Mouse (Mus musculus) forebrain, embryonic 11.5 days (tissue): ENCODE measurements around the gene Poc1b. TPM values are rescaled to one million over a fixed set of nuclear protein-coding genes. Genes with fewer than 3 reads are reported as not detected.
"Not testable (repeated sequence)": the region's sequence is repeated elsewhere in the genome, so short reads cannot be mapped to it uniquely, and the experiment has no call there.

Experiments
- ATAC-seq: fragments of 200-750 bp; cut with Nextera tagmentation; replicated peaks from 2 replicates; pipeline ENCODE4 v1.8.0; 2017; ENCODE audit warnings: moderate TSS enrichment; ENCODE audit not compliant: low FRiP score
- DNase-seq: peaks from one replicate; pipeline ENCODE4 v3.0.0-alpha.2; 2017; ENCODE audit warnings: low spot score
- H3K27ac ChIP-seq: fragments of 300-500 bp; sonication (generic); 2 replicates; pipeline ENCODE4 v1.5.1; 2014; ENCODE audit warnings: low read depth, low read length
- H3K27me3 ChIP-seq: fragments of 300-500 bp; sonication (generic); 2 replicates; pipeline ENCODE4 v1.6.1; 2014; ENCODE audit warnings: mild to moderate bottlenecking, low read length, mixed read lengths; ENCODE audit not compliant: control insufficient read depth, insufficient read depth
- H3K36me3 ChIP-seq: fragments of 300-500 bp; sonication (generic); 2 replicates; pipeline ENCODE4 v1.6.1; 2014; ENCODE audit warnings: mild to moderate bottlenecking, low read length, moderate library complexity, mixed read lengths; ENCODE audit not compliant: control insufficient read depth, insufficient read depth
- H3K4me1 ChIP-seq: fragments of 300-500 bp; sonication (generic); replicated peaks from 2 replicates; pipeline ENCODE4 v1.6.1; 2014; ENCODE audit warnings: low read length, mixed read lengths; ENCODE audit not compliant: control insufficient read depth, insufficient read depth
- H3K4me2 ChIP-seq: fragments of 300-500 bp; sonication (generic); 2 replicates; pipeline ENCODE4 v1.6.1; 2014; ENCODE audit warnings: low read depth, mild to moderate bottlenecking, low read length, moderate library complexity, mixed read lengths; ENCODE audit not compliant: severe bottlenecking
- H3K4me3 ChIP-seq: fragments of 300-500 bp; sonication (generic); 2 replicates; pipeline ENCODE4 v1.5.1; 2014; ENCODE audit warnings: low read depth, low read length
- H3K9ac ChIP-seq: fragments of 300-500 bp; sonication (generic); 2 replicates; pipeline ENCODE4 v1.6.1; 2014; ENCODE audit warnings: low read length
- H3K9me3 ChIP-seq: fragments of 300-500 bp; sonication (generic); 2 replicates; pipeline ENCODE4 v1.6.1; 2016; ENCODE audit warnings: low read length, mixed read lengths; ENCODE audit not compliant: control insufficient read depth
- WGBS: fragments of 180-500 bp; shearing (Covaris S2); extraction: QIAGEN DNeasy Blood & Tissue Kit; methylation state at CpG from one replicate; pipeline ENCODE4 v1.1.7; 2014; 5-methylcytosine and 5-hydroxymethylcytosine counted together
- polyA plus RNA-seq: library from polyadenylated mRNA; unstranded; fragments of >200 nt; fragmentation: Nextera tagmentation; extraction: Ambion mirVana; gene quantifications from 2 replicates; pipeline ENCODE4 v1.2.1, GENCODE M21; 2014

Gene Poc1b
- polyA plus RNA-seq, 1 experiment from 2014 or later: 42.7 TPM

DNA sequence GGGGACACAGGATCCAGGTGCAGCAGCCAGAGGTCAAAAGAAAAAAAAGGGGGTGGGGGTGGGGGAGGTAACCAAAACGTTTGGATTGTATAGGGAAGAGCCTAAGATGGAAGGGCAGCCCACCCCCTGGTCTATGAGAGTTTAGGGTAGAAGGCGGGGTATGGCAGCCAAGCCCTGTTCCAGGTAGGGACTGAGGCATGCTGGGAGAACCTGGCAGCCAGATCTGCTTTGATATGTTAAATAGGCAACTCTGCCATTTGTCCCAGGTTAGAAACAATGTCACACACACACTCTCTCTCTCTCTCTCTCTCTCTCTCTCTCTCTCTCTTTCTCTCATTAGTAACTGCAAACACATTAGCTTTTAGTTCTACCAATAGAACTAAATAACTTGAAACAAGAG is 100.3 kb downstream of the Poc1b start:
- Histone ChIP-seq H3K36me3 (no peaks in the 10 kb centered on the region; the same call in 1 of the 2 replicates), H3K9me3 (no peaks in the 10 kb centered on the region), H3K4me3 (no peak overlapping the region), H3K4me2 (no peak overlapping the region), H3K4me1 (peaks cover 3% of the 10 kb centered on the region; the same call in 1 of the 2 replicates), H3K9ac (no peak overlapping the region), H3K27ac (no peak overlapping the region), H3K27me3 (no peaks in the 10 kb centered on the region)
- DNase-seq: no peak
- no peak for ATAC-seq
- 44% methylated on average over 2 of the region's 2 CpGs for WGBS

DNA sequence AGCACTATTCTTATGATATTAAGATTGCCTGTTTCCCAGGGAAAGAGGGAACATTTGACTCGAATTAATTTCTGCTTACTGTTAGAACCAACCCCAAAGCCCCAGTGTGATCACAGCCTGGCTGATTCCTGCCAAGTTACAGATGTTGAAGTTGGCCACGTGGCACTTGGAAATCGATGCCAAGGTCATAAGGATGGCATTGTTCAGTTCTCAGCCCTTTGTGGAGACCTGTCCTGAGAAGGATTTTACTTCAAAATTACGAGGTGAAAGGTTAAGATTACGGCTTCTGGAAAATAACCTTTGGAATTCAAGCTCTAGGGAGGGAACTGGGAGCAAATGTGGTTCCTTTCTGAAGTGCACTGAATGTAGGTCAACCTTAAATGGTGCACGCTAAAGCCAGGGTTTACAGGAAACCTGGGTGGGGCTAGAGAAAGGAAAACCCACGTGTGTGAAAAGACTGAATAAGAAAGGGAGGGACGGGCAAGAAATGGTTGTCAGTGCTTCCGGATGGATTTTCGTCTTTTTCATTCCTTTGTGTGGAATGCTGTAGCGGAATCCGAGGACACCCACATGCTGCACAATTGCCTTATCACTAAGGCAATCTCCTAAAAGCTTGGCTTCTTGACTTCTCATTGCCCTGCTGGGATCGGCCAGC is 102.4 kb downstream of the Poc1b start:
- ATAC-seq (no peak), DNase-seq (no peak)
- H3K4me2 ChIP-seq: no peak overlapping the region
- H3K4me3 ChIP-seq: no peak overlapping the region
- no peak overlapping the region for H3K9ac ChIP-seq
- H3K9me3 ChIP-seq: no peaks in the 10 kb centered on the region
- no peak overlapping the region for H3K27ac ChIP-seq
- no peaks in the 10 kb centered on the region for H3K27me3 ChIP-seq
- H3K36me3 ChIP-seq: no peaks in the 10 kb centered on the region; the same call in 1 of the 2 replicates
- WGBS: 81% methylated on average over 13 of the region's 13 CpGs
- H3K4me1 ChIP-seq: no peaks in the 10 kb centered on the region

DNA sequence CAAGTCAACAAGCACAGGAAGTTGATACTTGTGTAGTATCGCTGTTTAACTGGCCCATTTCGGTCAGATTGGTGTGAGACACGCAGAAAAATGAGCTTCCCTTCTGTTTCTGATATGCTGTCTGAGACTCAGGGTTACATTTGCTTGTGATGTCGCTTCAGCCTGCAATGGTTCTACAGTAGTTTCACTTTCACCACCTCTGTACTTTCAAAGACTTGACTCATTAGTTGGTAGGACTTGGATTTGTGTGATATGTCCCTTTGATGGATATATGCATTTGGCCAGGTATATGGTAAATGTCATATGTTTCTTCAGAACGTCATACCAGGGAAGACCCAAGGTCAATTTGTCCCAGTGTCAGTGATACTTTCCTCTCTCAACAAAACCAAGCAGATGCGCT is 104.2 kb downstream of the Poc1b start:
- H3K9me3 ChIP-seq: no peaks in the 10 kb centered on the region
- H3K4me1 ChIP-seq: no peaks in the 10 kb centered on the region
- ATAC-seq: no peak
- H3K36me3 ChIP-seq: no peaks in the 10 kb centered on the region; the same call in 1 of the 2 replicates
- no peak overlapping the region for H3K9ac ChIP-seq
- DNase-seq: no peak
- no peak overlapping the region for H3K4me2 ChIP-seq
- WGBS: 95% methylated on average over 6 of the region's 6 CpGs
- no peaks in the 10 kb centered on the region for H3K27me3 ChIP-seq
- H3K4me3 ChIP-seq: no peak overlapping the region
- H3K27ac ChIP-seq: no peak overlapping the region

DNA sequence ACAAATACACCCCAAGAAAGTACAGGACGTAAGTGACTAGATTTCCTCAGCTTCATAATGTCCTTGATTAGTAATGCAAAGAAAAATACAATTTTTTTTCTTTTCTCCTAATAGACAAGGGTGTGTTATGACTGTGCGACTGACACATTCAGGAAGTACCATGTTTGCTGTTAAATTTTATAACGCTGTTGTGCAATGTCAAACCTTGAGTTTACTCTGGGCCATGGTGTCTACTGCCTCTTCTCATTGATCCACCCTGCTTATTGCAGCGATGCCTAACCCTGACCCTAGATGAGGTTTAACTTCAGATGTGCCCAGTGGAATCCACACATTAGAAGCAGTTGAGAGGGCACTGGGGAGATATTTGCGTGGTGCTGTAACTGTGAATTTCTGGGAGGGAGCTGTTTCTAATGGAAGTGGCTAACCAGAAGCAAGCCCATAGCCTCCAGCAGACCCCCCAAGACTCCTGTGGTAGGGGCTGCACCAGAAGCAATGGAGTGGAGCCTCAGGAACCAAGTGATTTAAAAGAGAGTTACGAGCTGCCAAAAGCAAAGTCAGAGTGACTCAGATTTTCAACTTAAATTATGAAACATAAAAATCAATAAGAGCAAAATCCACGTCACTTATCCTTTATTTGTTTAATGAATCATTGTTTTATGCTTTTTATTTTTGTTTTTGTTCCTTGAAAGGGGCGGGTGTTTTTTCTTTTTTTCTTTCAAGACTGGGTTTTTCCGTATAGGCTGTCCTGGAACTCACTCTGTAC is 104.8 kb downstream of the Poc1b start:
- no peaks in the 10 kb centered on the region for H3K4me1 ChIP-seq
- no peak for DNase-seq
- H3K27ac ChIP-seq: no peak overlapping the region
- no peak overlapping the region for H3K4me3 ChIP-seq
- H3K36me3 ChIP-seq: no peaks in the 10 kb centered on the region; the same call in 1 of the 2 replicates
- no peak overlapping the region for H3K4me2 ChIP-seq
- WGBS: 93% methylated on average over 9 of the region's 9 CpGs
- ATAC-seq: no peak
- H3K9me3 ChIP-seq: no peaks in the 10 kb centered on the region
- no peaks in the 10 kb centered on the region for H3K27me3 ChIP-seq
- no peak overlapping the region for H3K9ac ChIP-seq

DNA sequence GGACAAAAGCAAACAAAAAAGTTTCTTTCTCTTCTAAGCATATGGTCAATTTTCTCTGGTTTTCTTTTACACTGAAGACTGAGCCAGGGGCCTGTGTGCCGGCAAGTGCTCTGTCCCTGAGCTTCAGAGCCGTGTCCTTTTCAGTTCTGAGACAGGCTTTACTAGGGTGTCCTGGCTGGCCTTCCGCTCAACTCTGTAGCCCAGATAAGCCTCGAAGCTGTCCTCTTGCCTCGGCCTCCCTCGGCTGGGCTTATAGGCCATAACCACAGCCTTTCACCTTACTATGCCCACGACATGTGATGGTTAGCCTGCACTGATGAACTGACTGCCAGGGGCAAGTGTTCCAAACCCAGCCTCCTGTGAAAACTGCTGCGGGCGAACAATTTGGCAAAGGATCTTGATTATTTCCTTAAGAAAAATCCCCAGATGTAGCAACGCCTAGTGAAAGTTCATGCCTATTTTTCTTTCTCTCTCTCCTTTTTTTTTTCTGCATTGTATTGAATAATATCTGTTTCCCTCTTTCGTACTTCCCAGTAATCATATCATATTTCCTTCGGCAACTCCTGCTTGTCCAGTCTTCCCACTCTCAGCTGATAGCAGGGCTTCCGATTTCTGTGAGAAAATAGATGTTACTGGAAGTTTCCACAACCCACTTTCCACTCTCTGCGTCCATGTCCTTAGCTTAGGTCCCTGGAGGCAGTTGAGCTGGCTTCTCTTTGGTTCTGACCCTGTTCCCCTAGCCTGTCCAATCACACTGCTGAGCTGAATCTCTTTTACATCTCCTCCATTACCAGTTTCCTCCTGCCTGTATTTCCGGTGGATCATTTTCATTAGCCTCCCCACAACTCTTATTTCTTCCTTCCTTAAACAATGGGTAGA is 107.8 kb downstream of the Poc1b start:
- Histone ChIP-seq H3K4me1 (no peaks in the 10 kb centered on the region), H3K27ac (no peak overlapping the region), H3K36me3 (no peaks in the 10 kb centered on the region), H3K4me3 (no peak overlapping the region), H3K9me3 (no peaks in the 10 kb centered on the region), H3K27me3 (no peaks in the 10 kb centered on the region), H3K4me2 (no peak overlapping the region), H3K9ac (no peak overlapping the region)
- 87% methylated on average over 15 of the region's 15 CpGs for WGBS
- ATAC-seq (no peak), DNase-seq (no peak)

DNA sequence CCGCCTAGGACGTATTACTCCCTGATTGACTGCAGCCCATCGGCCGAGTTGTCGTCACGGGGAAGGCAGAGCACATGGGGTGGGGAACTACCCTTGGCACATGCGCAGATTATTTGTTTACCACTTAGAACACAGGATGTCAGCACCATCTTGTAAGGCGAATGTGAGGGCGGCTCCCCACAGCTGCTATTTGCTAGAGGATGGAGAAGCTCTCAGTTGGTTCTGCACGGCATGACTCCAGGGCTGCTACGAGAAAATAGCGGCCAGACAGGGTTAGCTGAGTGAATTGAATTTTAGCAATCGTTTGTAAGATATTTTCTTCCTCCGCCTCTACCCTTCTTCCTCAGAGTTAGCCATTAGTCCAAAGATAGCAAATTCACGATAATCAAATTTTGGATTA is 109.7 kb downstream of the Poc1b start:
- 93% methylated on average over 15 of the region's 15 CpGs for WGBS
- H3K27me3 ChIP-seq, H3K27ac ChIP-seq, H3K4me3 ChIP-seq, H3K4me1 ChIP-seq, H3K9me3 ChIP-seq, H3K9ac ChIP-seq, DNase-seq, ATAC-seq, H3K4me2 ChIP-seq, H3K36me3 ChIP-seq: not testable (repeated sequence)

DNA sequence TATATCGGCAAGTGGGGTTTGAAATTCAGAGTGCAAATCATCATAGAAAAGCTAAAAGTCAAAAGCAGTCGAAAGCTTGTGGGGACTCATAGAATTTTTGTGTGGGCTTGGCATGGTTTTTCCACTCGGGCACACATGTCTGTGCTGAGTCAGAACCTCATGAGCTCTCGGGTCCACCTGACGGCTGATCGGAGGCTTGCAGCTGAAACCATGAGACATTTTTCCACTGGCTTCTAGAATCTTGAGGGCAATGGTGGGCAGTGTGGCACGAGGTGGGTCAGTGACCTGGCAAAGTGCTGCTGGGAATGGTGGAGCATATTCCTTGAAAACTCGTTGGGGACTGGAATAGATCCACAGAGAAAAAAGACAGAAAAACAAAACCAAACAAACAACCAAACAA is 114.7 kb downstream of the Poc1b start:
- no peaks in the 10 kb centered on the region for H3K36me3 ChIP-seq
- no peak overlapping the region for H3K4me2 ChIP-seq
- no peak overlapping the region for H3K9ac ChIP-seq
- H3K4me3 ChIP-seq: no peak overlapping the region
- ATAC-seq (no peak), DNase-seq (no peak)
- 92% methylated on average over 8 of the region's 8 CpGs for WGBS
- no peaks in the 10 kb centered on the region for H3K9me3 ChIP-seq
- no peaks in the 10 kb centered on the region for H3K4me1 ChIP-seq
- H3K27ac ChIP-seq: no peak overlapping the region
- no peaks in the 10 kb centered on the region for H3K27me3 ChIP-seq

DNA sequence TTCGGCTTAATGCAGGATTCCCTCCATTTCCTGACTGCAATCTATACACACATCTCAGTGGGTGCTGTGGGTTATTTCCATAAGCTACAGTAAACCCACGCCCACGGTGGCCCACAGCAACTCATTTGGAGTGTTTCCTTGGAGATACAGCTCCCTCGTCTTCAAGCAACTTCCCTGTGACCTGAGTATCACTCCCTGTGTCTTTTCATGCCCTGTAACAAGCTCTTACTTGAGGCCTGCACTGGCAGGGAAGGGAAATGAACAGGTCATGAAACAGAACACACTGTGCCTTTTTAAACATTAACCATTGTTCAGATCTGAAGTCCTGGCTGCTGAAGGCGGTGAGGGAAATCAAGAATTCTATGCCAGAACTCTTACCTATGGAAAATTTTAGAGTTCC is 115.9 kb downstream of the Poc1b start:
- Histone ChIP-seq H3K9ac (no peak overlapping the region), H3K4me3 (no peak overlapping the region), H3K27ac (no peak overlapping the region), H3K4me1 (no peaks in the 10 kb centered on the region), H3K4me2 (no peak overlapping the region), H3K27me3 (no peaks in the 10 kb centered on the region), H3K36me3 (no peaks in the 10 kb centered on the region), H3K9me3 (no peaks in the 10 kb centered on the region)
- 84% methylated on average over 5 of the region's 5 CpGs for WGBS
- ATAC-seq: no peak
- no peak for DNase-seq
